Mouse (Mus musculus) ES-Bruce4 (cell line): Measurements from ENCODE around the gene Gm28308.

Experiments used
- CTCF ChIP-seq: IDR thresholded peaks from one replicate; pipeline ENCODE4 v1.8.1; 2011; ENCODE audit warnings: low read depth, low read length
- EP300 ChIP-seq: IDR thresholded peaks from 2 replicates; pipeline ENCODE4 v1.6.1; 2011; ENCODE audit warnings: low read depth, low read length; ENCODE audit not compliant: insufficient read depth
- POLR2A ChIP-seq: IDR thresholded peaks from one replicate; pipeline ENCODE4 v1.8.1; 2011; ENCODE audit warnings: low read length; ENCODE audit not compliant: insufficient read depth

- no peak for TF ChIP-seq CTCF
- no peak for TF ChIP-seq POLR2A
- TF ChIP-seq EP300: no peak
Measured at GRCm38 (mm10) chr6:52206882-52207683, 6.1 kb downstream of the Gm28308 start.
